Mouse (Mus musculus) liver, adult 2 months (tissue): ENCODE data around the gene Tatdn2.

Source experiments
- CTCF ChIP-seq: fragments of 200-500 bp; IDR thresholded peaks from 2 replicates; pipeline ENCODE4 v1.5.1; 2011; ENCODE audit warnings: low read depth, low read length, control low read depth
- POLR2A ChIP-seq: fragments of 200-500 bp; IDR thresholded peaks from 2 replicates; pipeline ENCODE4 v1.6.1; 2011; ENCODE audit warnings: low read length, control low read depth; ENCODE audit not compliant: insufficient read depth; ENCODE audit errors: extremely low read depth

DNA sequence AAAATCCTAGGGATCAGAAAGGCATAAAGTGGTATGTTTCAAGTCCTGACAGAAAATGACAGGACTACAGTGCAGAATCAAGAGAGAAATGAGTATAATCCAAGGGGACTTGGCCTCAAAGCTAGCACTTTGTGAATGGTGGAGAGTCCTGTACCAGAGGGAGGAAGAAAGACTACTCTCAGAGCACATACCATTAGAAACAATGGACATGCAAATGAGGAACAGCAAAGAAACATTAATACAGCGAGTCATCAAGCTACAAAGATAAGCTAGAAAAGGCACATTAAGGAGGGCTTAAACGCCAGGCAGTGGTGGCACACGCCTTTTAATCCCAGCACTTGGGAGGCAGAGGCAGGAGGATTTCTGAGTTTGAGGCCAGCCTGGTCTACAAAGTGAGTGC is 34.4 kb downstream of the Tatdn2 start:
- TF ChIP-seq CTCF = no peak
- no peak for TF ChIP-seq POLR2A
